Mouse (Mus musculus): Measurements from ENCODE around the gene Mpig6b. TPM values are rescaled to one million over a fixed set of nuclear protein-coding genes. Genes with fewer than 3 reads are reported as not detected.

The Mpig6b gene
- polyA plus RNA-seq, 1 experiment from 2014 or later: 0.48 TPM

- Histone ChIP-seq H3K9me3 (replicated peaks; ENCODE audit: control insufficient read depth, low read length) (no peaks in the 10 kb centered on the region), H3K27ac (ENCODE audit: low read length) (no peak overlapping the region), H3K4me3 (replicated peaks; ENCODE audit: low read length) (no peak overlapping the region), H3K36me3 (ENCODE audit: control insufficient read depth, insufficient read depth, low read length) (peaks cover 31% of the 10 kb centered on the region), H3K9ac (ENCODE audit: low read length) (no peak overlapping the region), H3K4me1 (ENCODE audit: control insufficient read depth, insufficient read depth, low read length) (peaks cover 31% of the 10 kb centered on the region), H3K4me2 (ENCODE audit: low read depth, low read length) (no peak overlapping the region), H3K27me3 (ENCODE audit: control insufficient read depth, insufficient read depth, low read length) (no peaks in the 10 kb centered on the region)
- 60% methylated on average over 3 of the region's 3 CpGs for WGBS
- no peak for ATAC-seq (ENCODE audit: insufficient read depth, low FRiP score)
Measured at GRCm38 (mm10) chr17:35057090-35057489, 8.9 kb downstream of the Mpig6b start.

DNA sequence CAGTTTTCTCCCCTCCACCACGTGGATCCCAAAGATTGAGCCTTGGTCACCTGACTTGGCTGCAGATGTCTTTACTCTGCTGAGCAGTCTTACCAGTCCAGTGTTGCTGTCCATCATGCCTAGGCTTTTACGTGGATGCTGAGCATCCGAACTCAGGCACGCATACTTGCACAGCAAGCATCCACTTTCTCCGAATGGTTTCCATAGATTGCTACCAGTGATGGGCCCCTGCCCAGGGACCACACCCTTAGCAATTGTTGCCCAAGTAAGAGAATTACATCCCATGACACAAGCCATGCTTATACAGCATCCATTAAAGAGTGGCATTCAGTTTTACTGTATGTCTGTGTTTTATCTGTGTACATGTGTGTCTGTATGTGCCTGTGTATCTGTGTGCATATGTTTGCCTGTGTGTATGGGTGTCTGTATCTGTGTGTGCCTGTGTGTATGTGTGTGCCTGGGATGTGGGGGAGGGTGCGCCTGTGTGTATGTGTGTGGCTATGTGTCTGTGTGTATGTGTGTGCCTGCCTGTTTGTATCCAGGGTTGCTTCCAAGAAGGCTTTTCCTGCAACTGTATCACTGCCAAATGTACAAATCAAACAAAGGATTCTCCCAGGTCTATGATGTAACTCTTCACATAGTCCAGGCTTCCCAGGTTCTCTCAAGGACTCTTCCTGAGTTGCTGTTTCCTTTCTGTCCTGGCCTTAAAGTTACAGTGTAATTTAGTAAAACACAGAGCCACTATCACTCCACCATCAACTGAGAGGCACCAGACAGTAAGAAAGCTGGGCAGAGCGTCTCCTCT lies 10.1 kb downstream of the Mpig6b start:
- Histone ChIP-seq H3K4me3 (replicated peaks; ENCODE audit: low read length) (no peak overlapping the region), H3K27me3 (ENCODE audit: control insufficient read depth, insufficient read depth, low read length) (no peaks in the 10 kb centered on the region), H3K9ac (ENCODE audit: low read length) (no peak overlapping the region), H3K4me2 (ENCODE audit: low read depth, low read length) (no peak overlapping the region), H3K9me3 (replicated peaks; ENCODE audit: control insufficient read depth, low read length) (no peaks in the 10 kb centered on the region), H3K27ac (ENCODE audit: low read length) (no peak overlapping the region), H3K4me1 (ENCODE audit: control insufficient read depth, insufficient read depth, low read length) (peaks cover 24% of the 10 kb centered on the region), H3K36me3 (ENCODE audit: control insufficient read depth, insufficient read depth, low read length) (peaks cover 23% of the 10 kb centered on the region)
- WGBS: 86% methylated on average over 7 of the region's 7 CpGs
- no peak for ATAC-seq (ENCODE audit: insufficient read depth, low FRiP score)

DNA sequence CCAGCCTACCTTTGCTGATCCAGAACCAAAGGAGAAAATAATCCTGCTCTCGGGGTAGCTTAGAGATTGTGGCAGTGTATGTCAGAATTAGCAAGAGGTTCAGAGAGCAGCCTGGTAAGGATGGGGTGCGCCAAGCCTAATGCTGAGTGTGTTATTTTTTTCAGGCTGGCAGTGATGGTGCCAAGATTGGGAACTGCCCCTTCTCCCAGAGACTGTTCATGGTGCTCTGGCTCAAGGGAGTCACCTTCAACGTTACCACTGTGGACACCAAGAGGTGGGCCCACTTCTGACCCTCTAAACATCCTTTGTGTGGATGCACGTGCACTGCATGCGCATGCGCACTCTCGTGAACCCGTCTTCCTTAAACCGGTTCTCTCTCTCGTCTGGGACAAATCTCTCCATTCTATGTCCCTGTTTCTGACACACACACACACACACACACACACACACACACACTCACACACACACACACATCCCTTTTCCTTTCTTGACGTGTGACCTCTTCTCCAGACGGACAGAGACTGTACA lies 13.6 kb downstream of the Mpig6b start:
- Histone ChIP-seq H3K36me3 (ENCODE audit: control insufficient read depth, insufficient read depth, low read length) (peaks cover 19% of the 10 kb centered on the region), H3K9me3 (replicated peaks; ENCODE audit: control insufficient read depth, low read length) (no peaks in the 10 kb centered on the region), H3K27ac (ENCODE audit: low read length) (peak overlapping the region; percentile 99), H3K27me3 (ENCODE audit: control insufficient read depth, insufficient read depth, low read length) (no peaks in the 10 kb centered on the region), H3K4me2 (ENCODE audit: low read depth, low read length) (peak overlapping the region; percentile 67), H3K4me1 (ENCODE audit: control insufficient read depth, insufficient read depth, low read length) (peaks cover 36% of the 10 kb centered on the region), H3K9ac (ENCODE audit: low read length) (peak overlapping the region; percentile 96), H3K4me3 (replicated peaks; ENCODE audit: low read length) (peak overlapping the region; percentile 88)
- ATAC-seq (ENCODE audit: insufficient read depth, low FRiP score): no peak
- WGBS: 74% methylated on average over 12 of the region's 12 CpGs

DNA sequence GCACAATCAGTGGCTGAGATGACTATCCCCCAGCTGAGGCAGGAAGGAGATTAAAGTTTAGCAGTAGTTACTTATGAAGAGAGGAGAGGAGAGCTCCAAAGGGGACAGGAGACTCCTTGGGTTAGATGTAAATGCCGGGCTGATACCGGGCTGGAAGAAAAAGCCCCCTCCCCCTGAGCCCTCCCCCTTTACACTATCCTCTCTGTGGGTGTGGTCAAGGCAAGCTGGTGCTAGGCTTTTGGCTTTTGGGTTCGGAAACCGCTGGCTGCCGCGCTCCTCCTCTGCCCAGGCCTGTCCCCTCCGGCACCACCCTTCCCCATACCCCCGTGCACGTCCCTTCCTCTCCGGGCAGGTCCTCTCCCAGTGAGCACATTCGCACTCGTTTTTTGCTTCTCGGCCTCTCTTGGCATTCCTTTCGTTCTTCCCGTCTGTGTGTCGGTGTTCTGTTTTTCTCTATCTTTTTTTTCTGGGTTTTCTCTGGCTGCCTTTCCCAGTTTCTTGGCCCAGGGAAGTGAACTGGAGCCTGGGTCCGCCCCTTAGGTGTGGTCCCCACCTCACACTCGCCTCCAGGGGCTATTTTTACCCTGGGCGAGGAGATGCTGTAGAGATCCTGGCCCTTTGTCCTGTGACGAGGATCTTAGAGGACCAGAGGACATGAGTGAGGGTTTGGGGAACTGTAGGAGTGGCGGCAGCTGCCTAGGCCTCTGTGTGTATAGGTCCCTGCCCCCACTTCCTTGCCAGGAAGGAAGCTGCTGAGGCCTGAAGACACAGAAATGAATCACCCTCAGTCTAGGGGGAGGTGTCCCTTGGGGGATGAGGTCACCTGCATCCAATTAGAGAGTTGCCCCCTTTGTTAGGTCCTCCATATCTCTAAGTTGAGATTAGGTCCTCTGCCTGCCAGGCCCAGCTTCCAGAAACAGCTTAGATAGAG lies 14.6 kb downstream of the Mpig6b start:
- WGBS: under 1% methylated on average over 21 of the region's 21 CpGs
- H3K27me3 ChIP-seq (ENCODE audit: control insufficient read depth, insufficient read depth, low read length): no peaks in the 10 kb centered on the region

GRCm38 (mm10) chr17:35050126-35050750 lies 15.7 kb downstream of the Mpig6b start:
- Histone ChIP-seq H3K36me3 (ENCODE audit: control insufficient read depth, insufficient read depth, low read length) (peaks cover 17% of the 10 kb centered on the region), H3K9me3 (replicated peaks; ENCODE audit: control insufficient read depth, low read length) (no peaks in the 10 kb centered on the region), H3K4me1 (ENCODE audit: control insufficient read depth, insufficient read depth, low read length) (peaks cover 50% of the 10 kb centered on the region), H3K4me2 (ENCODE audit: low read depth, low read length) (peak overlapping the region; percentile 67), H3K27ac (ENCODE audit: low read length) (peak overlapping the region; percentile 99), H3K27me3 (ENCODE audit: control insufficient read depth, insufficient read depth, low read length) (no peaks in the 10 kb centered on the region), H3K4me3 (replicated peaks; ENCODE audit: low read length) (peak overlapping the region; percentile 88), H3K9ac (ENCODE audit: low read length) (peak overlapping the region; percentile 96)
- under 1% methylated on average over 27 of the region's 27 CpGs for whole genome bisulfite sequencing
- peak; percentile 12; the same call in 1 of the 2 replicates for ATAC-seq (ENCODE audit: insufficient read depth, low FRiP score)

More for the DNA sequence above, 14.6 kb downstream of the Mpig6b start:
- Histone ChIP-seq H3K9ac (ENCODE audit: low read length) (peak overlapping the region; percentile 96), H3K36me3 (ENCODE audit: control insufficient read depth, insufficient read depth, low read length) (peaks cover 17% of the 10 kb centered on the region), H3K27ac (ENCODE audit: low read length) (peak overlapping the region; percentile 99), H3K4me2 (ENCODE audit: low read depth, low read length) (peak overlapping the region; percentile 67), H3K9me3 (replicated peaks; ENCODE audit: control insufficient read depth, low read length) (no peaks in the 10 kb centered on the region), H3K4me3 (replicated peaks; ENCODE audit: low read length) (peak overlapping the region; percentile 88), H3K4me1 (ENCODE audit: control insufficient read depth, insufficient read depth, low read length) (peaks cover 43% of the 10 kb centered on the region)
- ATAC-seq (ENCODE audit: insufficient read depth, low FRiP score): peak; percentile 73

DNA sequence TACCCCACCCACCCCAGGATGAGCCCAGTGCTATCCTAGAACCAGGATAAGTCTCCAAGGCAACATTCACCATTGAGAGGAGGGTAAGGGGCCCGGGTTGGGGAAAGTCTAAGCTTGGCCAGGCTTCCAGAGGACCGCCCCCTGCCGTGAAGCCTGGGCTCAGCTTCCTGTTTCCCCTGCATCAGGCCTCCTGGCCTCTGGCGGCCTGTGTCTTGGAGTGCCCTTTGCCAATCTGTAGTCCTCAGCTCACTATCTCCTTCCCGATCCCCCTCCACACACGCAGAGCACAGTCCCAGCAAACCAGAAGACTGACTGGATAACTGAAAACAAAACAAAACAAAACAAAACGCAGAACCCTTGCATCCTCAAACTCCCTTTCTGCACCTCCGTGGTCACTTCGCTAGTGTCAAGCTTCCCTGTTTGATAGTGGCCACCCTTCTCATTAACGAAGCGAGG lies 16.4 kb downstream of the Mpig6b start, which contains the start of gene Clic1:
Gene Clic1, plus strand, starts transcription at position 406 of the 456 bp plus-strand sequence.
- peaks cover 55% of the 10 kb centered on the region for H3K4me1 ChIP-seq (ENCODE audit: control insufficient read depth, insufficient read depth, low read length)
- no peaks in the 10 kb centered on the region for H3K9me3 ChIP-seq (replicated peaks; ENCODE audit: control insufficient read depth, low read length)
- peak within 1 kb of the TSS; percentile 99 for H3K27ac ChIP-seq (ENCODE audit: low read length)
- ATAC-seq (ENCODE audit: insufficient read depth, low FRiP score): peak; percentile 31
- H3K36me3 ChIP-seq (ENCODE audit: control insufficient read depth, insufficient read depth, low read length): peaks cover 17% of the 10 kb centered on the region
- peak within 1 kb of the TSS; percentile 67 for H3K4me2 ChIP-seq (ENCODE audit: low read depth, low read length)
- H3K27me3 ChIP-seq (ENCODE audit: control insufficient read depth, insufficient read depth, low read length): no peaks in the 10 kb centered on the region
- 2% methylated on average over 11 of the region's 11 CpGs for WGBS
- H3K9ac ChIP-seq (ENCODE audit: low read length): peak within 1 kb of the TSS; percentile 96
- H3K4me3 ChIP-seq (replicated peaks; ENCODE audit: low read length): peak within 1 kb of the TSS; percentile 88

DNA sequence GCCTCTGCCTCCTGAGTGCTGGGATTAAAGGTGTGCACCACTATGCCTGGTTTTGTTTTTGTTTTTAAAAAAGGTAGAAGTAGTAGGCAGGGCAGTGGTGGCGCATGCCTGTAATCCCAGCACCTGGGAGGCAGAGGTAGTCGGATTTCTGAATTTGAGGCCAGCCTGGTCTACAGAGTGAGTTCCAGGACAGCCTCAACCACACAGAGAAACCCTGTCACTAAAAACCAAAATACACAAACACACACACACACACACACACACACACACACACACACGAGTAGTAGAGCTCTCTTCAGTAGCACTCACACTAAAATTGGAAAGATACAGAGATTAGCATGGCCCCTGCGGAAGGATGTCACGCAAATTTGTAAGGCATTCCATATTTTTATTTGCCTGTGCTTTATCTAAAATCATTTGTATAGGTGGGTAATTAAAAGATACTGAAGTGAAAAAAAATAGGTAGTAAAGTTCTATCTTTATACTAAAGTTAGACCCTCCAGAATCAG lies 17.0 kb downstream of the Mpig6b start:
- Histone ChIP-seq H3K27ac (ENCODE audit: low read length) (peak overlapping the region; percentile 99), H3K4me2 (ENCODE audit: low read depth, low read length) (peak overlapping the region; percentile 67), H3K36me3 (ENCODE audit: control insufficient read depth, insufficient read depth, low read length) (peaks cover 11% of the 10 kb centered on the region), H3K9me3 (replicated peaks; ENCODE audit: control insufficient read depth, low read length) (no peaks in the 10 kb centered on the region), H3K9ac (ENCODE audit: low read length) (no peak overlapping the region), H3K27me3 (ENCODE audit: control insufficient read depth, insufficient read depth, low read length) (no peaks in the 10 kb centered on the region), H3K4me1 (ENCODE audit: control insufficient read depth, insufficient read depth, low read length) (peaks cover 56% of the 10 kb centered on the region), H3K4me3 (replicated peaks; ENCODE audit: low read length) (peak overlapping the region; percentile 88; the same call in 1 of the 2 replicates)
- no peak for ATAC-seq (ENCODE audit: insufficient read depth, low FRiP score)
- WGBS: 63% methylated on average over 5 of the region's 5 CpGs

GRCm38 (mm10) chr17:35048149-35048931 lies 17.6 kb downstream of the Mpig6b start:
- ATAC-seq (ENCODE audit: insufficient read depth, low FRiP score): no peak
- Histone ChIP-seq H3K9me3 (replicated peaks; ENCODE audit: control insufficient read depth, low read length) (no peaks in the 10 kb centered on the region), H3K9ac (ENCODE audit: low read length) (peak overlapping the region; percentile 28), H3K4me3 (replicated peaks; ENCODE audit: low read length) (0 out of 2 replicates have a peak overlapping the region, but pooled peaks have one; percentile 3), H3K36me3 (ENCODE audit: control insufficient read depth, insufficient read depth, low read length) (peaks cover 7% of the 10 kb centered on the region; the same call in 1 of the 2 replicates), H3K27me3 (ENCODE audit: control insufficient read depth, insufficient read depth, low read length) (no peaks in the 10 kb centered on the region), H3K27ac (ENCODE audit: low read length) (peak overlapping the region; percentile 99), H3K4me2 (ENCODE audit: low read depth, low read length) (peak overlapping the region; percentile 100), H3K4me1 (ENCODE audit: control insufficient read depth, insufficient read depth, low read length) (peaks cover 60% of the 10 kb centered on the region)
- 30% methylated on average over 11 of the region's 11 CpGs for WGBS

All from stomach, embryonic 16.5 days (tissue).